Mouse (Mus musculus): ENCODE data around the gene Ddi2.

DNA sequence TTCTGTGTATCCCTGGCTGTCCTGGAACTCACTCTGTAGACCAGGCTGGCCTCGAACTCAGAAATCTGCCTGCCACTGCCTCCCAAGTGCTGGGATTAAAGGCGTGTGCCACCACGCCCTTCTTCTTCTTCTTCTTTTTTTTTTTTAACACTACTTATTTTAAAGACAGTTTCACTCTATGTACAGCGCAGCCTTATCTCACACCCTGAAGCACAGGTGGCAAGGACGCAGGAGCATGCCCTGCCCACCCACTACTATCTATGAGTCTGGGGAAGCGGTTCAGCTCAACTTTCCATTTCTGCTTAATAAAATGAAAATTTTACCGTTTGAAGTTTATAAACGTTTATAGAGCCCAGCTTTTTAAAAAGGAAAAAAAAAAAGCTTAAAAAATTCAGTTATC, 34.7 kb downstream of the Ddi2 start:
- no peak for TF ChIP-seq CTCF (IDR thresholded peaks at IDR 0.05; ENCODE audit: low read depth)
- no peak for TF ChIP-seq EP300 (IDR thresholded peaks at IDR 0.05; ENCODE audit: low read depth)
